Mouse (Mus musculus) liver, postnatal 0 days (tissue): ENCODE data around the gene Pknox1. TPM values are rescaled to one million over a fixed set of nuclear protein-coding genes. Genes with fewer than 3 reads are reported as not detected.
A peak's percentile ranks its signal among the peaks of the same experiment; 100 is the strongest.
"Not testable (repeated sequence)": the region's sequence is repeated elsewhere in the genome, so short reads cannot be mapped to it uniquely, and the experiment has no call there.

Source experiments
- ATAC-seq: fragments of 200-750 bp; cut with Nextera tagmentation; 2 replicates; pipeline ENCODE4 v1.8.0; 2017; ENCODE audit warnings: mild to moderate bottlenecking, moderate library complexity
- DNase-seq: peaks from one replicate; pipeline ENCODE4 v3.0.0-alpha.2; 2016
- H3K27ac ChIP-seq: fragments of 300-500 bp; sonication (generic); 2 replicates; pipeline ENCODE4 v1.5.1; 2014; ENCODE audit warnings: antibody characterized with exemption, moderate library complexity, mild to moderate bottlenecking, low read depth
- H3K27me3 ChIP-seq: fragments of 300-500 bp; sonication (generic); 2 replicates; pipeline ENCODE4 v1.6.1; 2014; ENCODE audit warnings: low read length, control low read depth, mixed read lengths; ENCODE audit not compliant: insufficient read depth
- H3K36me3 ChIP-seq: fragments of 300-500 bp; sonication (generic); replicated peaks from 2 replicates; pipeline ENCODE4 v1.6.1; 2014; ENCODE audit warnings: mild to moderate bottlenecking, control low read depth, low read length, moderate library complexity, mixed read lengths; ENCODE audit not compliant: insufficient read depth
- H3K4me1 ChIP-seq: fragments of 300-500 bp; sonication (generic); 2 replicates; pipeline ENCODE4 v1.6.1; 2014; ENCODE audit warnings: antibody characterized with exemption, mild to moderate bottlenecking, control low read depth; ENCODE audit not compliant: insufficient read depth
- H3K4me2 ChIP-seq: fragments of 300-500 bp; sonication (generic); 2 replicates; pipeline ENCODE4 v1.6.1; 2014; ENCODE audit warnings: low read depth, mild to moderate bottlenecking, low read length, moderate library complexity, mixed read lengths
- H3K4me3 ChIP-seq: fragments of 300-500 bp; sonication (generic); 2 replicates; pipeline ENCODE4 v1.5.1; 2014; ENCODE audit warnings: low read depth, low read length
- H3K9ac ChIP-seq: fragments of 300-500 bp; sonication (generic); replicated peaks from 2 replicates; pipeline ENCODE4 v1.6.1; 2014; ENCODE audit warnings: mild to moderate bottlenecking, moderate library complexity
- H3K9me3 ChIP-seq: fragments of 300-500 bp; sonication (generic); 2 replicates; pipeline ENCODE4 v1.6.1; 2016; ENCODE audit warnings: mild to moderate bottlenecking, control low read depth, low read length, mixed read lengths
- CTCF ChIP-seq: sonication (generic); IDR thresholded peaks from 2 replicates; pipeline ENCODE4 v1.5.1; 2016; ENCODE audit warnings: antibody characterized with exemption, low read depth
- EP300 ChIP-seq: IDR thresholded peaks from 2 replicates; pipeline ENCODE4 v1.6.1; 2016; ENCODE audit warnings: antibody characterized with exemption, low read depth, mild to moderate bottlenecking
- WGBS: fragments of 180-500 bp; shearing (Covaris S2); extraction: QIAGEN DNeasy Blood & Tissue Kit; methylation state at CpG from one replicate; pipeline ENCODE4 v1.1.7; 2014; ENCODE audit not compliant: insufficient replicate concordance; 5-methylcytosine and 5-hydroxymethylcytosine counted together
- polyA plus RNA-seq: library from polyadenylated mRNA; unstranded; fragments of >200 nt; fragmentation: Nextera tagmentation; extraction: Ambion mirVana; gene quantifications from 2 replicates; pipeline ENCODE4 v1.2.1, GENCODE M21; 2015

The Pknox1 gene
- polyA plus RNA-seq, 1 experiment from 2014 or later: 6.1 TPM

DNA sequence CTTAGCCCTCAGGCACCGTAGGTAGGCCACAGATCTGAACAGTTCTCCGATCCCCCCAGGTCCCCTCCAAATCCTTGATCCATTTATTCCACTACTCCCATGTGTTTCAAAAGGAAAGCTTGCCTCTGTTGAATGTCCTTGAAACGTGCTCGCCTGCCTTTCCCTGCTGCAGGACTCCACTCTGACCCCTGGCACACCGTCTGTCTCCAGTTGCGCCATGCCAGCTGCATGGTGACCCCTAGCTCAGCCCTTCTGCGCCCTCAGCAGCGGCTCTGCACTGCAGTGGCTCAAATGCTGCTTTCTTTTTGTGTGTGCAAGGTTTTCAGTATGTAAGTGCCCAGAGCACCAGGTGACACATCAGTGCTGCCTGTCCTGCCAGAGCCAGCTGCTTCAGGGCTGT is 34.1 kb downstream of the Pknox1 start:
- no peak for ATAC-seq
- Histone ChIP-seq H3K27me3 (no peaks in the 10 kb centered on the region), H3K27ac (no peak overlapping the region), H3K4me2 (no peak overlapping the region), H3K4me1 (peaks cover 7% of the 10 kb centered on the region; the same call in 1 of the 2 replicates), H3K36me3 (peaks cover 41% of the 10 kb centered on the region), H3K4me3 (no peak overlapping the region), H3K9ac (no peak overlapping the region), H3K9me3 (no peaks in the 10 kb centered on the region)
- no peak for DNase-seq
- WGBS: 80% methylated on average over 8 of the region's 8 CpGs
- TF ChIP-seq CTCF (no peak), EP300 (no peak)

DNA sequence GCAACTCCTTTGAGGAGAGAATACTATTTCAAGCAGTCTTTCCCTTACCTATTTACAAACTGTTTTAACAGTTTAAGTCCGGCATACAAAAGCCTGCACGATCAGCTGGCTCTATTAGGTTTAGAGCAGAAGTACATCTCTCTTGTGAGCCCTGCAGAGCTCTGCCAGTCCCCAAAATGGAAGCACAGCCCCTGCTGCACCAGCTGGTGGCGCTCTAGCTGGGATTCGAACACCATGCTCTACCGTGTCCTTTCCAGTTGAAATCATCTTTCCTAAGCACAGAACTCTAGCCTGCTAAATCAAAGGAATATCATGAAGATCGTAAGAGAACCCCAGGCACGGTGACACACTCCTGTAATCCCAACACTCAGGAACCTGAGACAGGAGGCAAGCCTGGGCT is 41.9 kb downstream of the Pknox1 start:
- no peak overlapping the region for H3K4me2 ChIP-seq
- DNase-seq (no peak), ATAC-seq (no peak)
- peak; percentile 32 for TF ChIP-seq CTCF
- no peak for TF ChIP-seq EP300
- no peaks in the 10 kb centered on the region for H3K27me3 ChIP-seq
- H3K27ac ChIP-seq: no peak overlapping the region
- peaks cover 26% of the 10 kb centered on the region for H3K36me3 ChIP-seq
- H3K4me3 ChIP-seq: no peak overlapping the region
- H3K9ac ChIP-seq: no peak overlapping the region
- no peaks in the 10 kb centered on the region for H3K4me1 ChIP-seq
- 77% methylated on average over 7 of the region's 7 CpGs for WGBS
- H3K9me3 ChIP-seq: no peaks in the 10 kb centered on the region

DNA sequence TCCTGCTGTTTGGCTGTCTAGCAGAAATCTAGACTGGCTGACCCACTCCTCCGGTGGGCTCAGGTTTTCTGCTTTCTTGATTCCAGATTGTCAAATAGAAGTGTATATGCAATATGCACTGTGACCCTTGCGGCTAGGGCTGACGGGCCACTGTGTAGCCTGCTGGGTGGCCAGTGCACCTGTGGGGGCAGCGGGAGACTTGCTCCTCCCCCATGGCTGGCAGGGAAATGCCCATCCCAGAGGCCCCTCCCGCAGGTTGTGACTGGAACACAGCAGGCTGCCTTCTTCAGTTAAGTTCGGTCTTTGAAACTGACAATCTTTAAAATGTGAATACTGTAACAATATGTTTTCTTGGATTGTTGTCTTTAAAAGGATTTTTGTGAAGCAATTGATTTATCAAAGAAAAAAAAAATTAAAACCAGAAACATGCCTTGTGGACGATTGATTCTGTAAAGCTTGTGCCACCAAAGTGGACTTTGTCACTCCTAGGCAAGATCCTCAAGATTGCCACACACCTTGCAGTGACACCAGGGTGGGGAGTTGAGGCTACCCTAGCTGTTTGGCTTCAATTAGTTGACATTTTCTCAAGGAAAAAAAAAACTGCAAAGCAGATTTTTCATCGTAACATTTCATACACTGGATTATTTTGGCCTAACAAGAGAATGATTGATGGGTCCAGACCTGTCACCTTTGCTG is 42.9 kb downstream of the Pknox1 start:
- Histone ChIP-seq H3K27me3 (no peaks in the 10 kb centered on the region), H3K9ac (no peak overlapping the region), H3K27ac (no peak overlapping the region), H3K4me1 (no peaks in the 10 kb centered on the region), H3K9me3 (no peaks in the 10 kb centered on the region), H3K4me2 (no peak overlapping the region), H3K36me3 (peaks cover 17% of the 10 kb centered on the region), H3K4me3 (no peak overlapping the region)
- no peak for ATAC-seq
- WGBS: 72% methylated on average over 8 of the region's 8 CpGs
- no peak for DNase-seq
- no peak for TF ChIP-seq EP300
- TF ChIP-seq CTCF: no peak

DNA sequence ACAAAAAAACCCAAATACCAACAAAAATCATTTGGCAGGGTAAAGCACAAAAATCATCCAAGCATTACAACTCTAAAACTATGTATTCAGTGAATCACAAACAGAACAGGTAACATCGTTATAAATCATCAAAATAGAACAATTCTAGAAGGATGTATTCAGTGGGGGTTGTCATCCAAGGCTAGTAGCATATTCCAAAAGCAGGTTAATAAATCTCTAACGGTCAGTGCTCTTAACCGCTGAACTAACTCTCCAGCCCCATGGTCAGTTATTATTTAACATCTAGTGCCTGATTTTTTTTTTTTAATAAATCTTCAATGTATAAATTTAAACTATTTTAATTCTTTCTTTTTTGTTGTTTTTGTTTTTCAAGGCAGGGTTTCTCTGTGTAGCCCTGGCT is 44.6 kb downstream of the Pknox1 start:
- not testable (repeated sequence) for ATAC-seq, H3K9ac ChIP-seq, H3K4me3 ChIP-seq, DNase-seq, H3K4me2 ChIP-seq, H3K27me3 ChIP-seq, H3K36me3 ChIP-seq, H3K4me1 ChIP-seq, H3K9me3 ChIP-seq
- 84% methylated on average over 3 of the region's 3 CpGs for WGBS
- 0 out of 2 replicates have a peak overlapping the region, but pooled peaks have one; percentile 52 for H3K27ac ChIP-seq

DNA sequence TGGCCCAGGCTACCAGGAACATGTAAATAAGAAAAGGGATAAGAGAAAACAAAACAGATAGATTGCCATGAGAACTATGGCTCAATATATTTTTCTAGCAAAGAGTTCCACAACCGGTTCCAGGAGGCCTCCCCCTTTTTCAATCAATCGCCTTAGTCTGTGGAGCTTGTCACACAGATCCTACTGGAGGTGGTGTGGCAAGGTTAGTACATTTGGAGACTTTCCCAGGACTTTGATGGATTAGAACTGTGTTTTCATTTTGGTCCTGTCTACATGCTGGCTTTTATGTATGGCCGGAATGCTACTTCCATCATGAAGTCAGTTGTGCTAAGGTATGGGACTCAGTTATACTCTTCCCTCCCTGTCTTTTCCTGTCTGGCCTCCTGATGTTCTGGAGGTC is 45.4 kb downstream of the Pknox1 start:
- ATAC-seq: peak; percentile 78
- Histone ChIP-seq H3K36me3 (peaks cover 4% of the 10 kb centered on the region), H3K4me2 (no peak overlapping the region), H3K9me3 (no peaks in the 10 kb centered on the region), H3K4me3 (no peak overlapping the region), H3K4me1 (no peaks in the 10 kb centered on the region), H3K9ac (no peak overlapping the region), H3K27me3 (no peaks in the 10 kb centered on the region), H3K27ac (peak overlapping the region; percentile 52; the same call in 1 of the 2 replicates)
- DNase-seq: no peak
- WGBS: 73% methylated on average over 3 of the region's 3 CpGs
- no peak for TF ChIP-seq EP300
- no peak for TF ChIP-seq CTCF

DNA sequence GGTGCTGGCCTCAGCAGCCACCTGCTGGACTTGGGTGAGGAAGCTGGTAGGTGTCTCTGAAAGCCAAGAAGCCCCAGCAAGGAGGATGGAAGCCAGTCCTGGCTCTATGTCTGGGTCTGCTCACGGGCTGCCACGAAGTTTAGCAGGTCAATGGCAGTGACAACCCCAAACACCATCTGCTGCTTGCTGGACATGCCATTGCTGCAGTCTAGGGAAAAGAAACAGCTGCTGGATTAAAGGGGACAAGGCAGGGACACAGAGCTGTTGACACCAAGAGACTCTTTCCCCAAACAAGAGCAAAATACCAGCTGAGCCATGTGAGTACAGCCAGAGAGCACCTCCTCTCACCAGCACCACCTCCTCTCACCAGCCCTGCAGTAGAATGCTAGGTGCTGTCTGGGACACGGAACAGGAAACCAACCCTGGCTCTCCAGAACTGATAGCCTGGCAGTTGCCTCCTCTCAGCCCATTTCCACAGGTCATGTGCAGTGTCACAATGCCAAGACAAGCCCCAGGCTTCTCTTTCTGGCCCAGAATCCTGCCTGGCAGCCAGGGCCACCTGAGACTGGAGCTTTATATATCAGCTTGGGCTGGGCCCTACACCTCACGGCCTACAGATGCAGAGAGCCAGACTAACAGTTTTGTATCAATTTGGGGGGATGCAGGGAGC is 48.7 kb downstream of the Pknox1 start:
- 0 out of 2 replicates have a peak, but pooled peaks cover 3% of the 10 kb centered on the region for H3K36me3 ChIP-seq
- no peak overlapping the region for H3K27ac ChIP-seq
- ATAC-seq (no peak), DNase-seq (no peak)
- H3K4me1 ChIP-seq: no peaks in the 10 kb centered on the region
- H3K9me3 ChIP-seq: no peaks in the 10 kb centered on the region
- 56% methylated on average over 4 of the region's 4 CpGs for WGBS
- no peak overlapping the region for H3K4me3 ChIP-seq
- TF ChIP-seq EP300 (no peak), CTCF (no peak)
- no peak overlapping the region for H3K9ac ChIP-seq
- H3K27me3 ChIP-seq: no peaks in the 10 kb centered on the region
- H3K4me2 ChIP-seq: no peak overlapping the region
